Mouse (Mus musculus) cerebellum, adult 2 months (tissue): ENCODE measurements at regions not wholly inside any gene's neighbourhood (a gene's known extent, or its start where the extent isn't known, plus 50 kb on each side); places are given as distances from the start of the nearest gene placed in this dataset.

Experiments
- CTCF ChIP-seq: fragments of 200-500 bp; IDR thresholded peaks from 2 replicates; pipeline ENCODE4 v1.5.1; 2011; ENCODE audit warnings: low read depth, mild to moderate bottlenecking, control low read depth, low read length, moderate library complexity, borderline replicate concordance; ENCODE audit not compliant: insufficient read depth
- POLR2A ChIP-seq: fragments of 200-500 bp; IDR thresholded peaks from 2 replicates; pipeline ENCODE4 v1.6.1; 2011; ENCODE audit warnings: low read length, control low read depth, borderline replicate concordance; ENCODE audit not compliant: insufficient read depth

DNA sequence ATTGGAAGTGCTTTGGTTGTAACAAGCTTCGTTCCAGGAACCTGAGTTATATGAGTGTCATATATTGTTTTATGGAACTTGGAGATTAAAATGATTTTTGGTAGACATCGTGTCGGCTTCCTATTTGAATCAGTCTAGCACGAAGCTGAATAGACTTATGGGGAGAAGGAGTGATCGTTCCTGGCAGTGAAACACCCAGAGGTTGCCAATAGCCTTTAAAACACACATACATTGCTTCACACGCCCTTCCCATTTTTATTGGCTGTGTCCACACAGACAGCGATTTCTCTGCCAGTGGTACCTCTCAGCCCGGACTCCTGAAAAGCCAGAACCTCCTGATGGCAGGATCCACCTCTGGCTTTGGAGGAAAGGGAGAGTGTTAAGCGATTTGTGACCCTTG, 57.0 kb upstream of the Daam1 start:
- no peak for TF ChIP-seq CTCF
- no peak for TF ChIP-seq POLR2A
